Mouse (Mus musculus): ENCODE measurements around the gene Tshz3.

DNA sequence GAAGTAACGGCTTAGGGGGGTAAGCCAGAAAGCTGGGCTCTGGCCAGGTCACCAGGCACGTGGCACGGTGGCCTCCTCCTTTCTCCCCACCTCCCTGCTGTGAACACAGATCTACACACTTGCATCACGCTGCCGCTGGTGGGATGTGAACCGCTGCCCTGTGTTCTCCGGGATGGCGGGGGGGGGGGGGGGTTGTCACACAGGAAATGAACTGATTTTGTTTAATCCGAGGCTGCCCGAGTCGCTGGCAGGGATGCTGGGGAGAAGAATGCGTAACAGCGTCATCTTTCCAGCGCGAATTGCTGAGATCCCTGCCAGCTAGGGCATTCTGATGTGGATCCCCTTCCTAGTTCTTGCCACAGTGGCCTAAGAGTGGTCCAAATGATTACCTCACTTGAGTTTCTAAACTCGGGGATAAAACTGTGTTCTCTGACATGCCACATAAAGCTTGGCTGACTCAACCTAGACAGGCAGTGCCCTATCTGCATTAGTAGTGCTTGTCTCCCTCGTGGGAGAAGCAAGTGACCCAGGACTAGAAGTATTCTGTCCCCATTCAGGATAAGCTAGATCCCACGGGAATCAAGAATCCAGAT lies 18.0 kb upstream of the Tshz3 start:
- TF ChIP-seq EP300 (IDR thresholded peaks at IDR 0.05; ENCODE audit: insufficient read depth, low read depth, low read length) (no peak), POLR2A (IDR thresholded peaks at IDR 0.05; ENCODE audit: insufficient read depth, low read depth, low read length) (no peak), CTCF (IDR thresholded peaks at IDR 0.05) (no peak)

Data from heart, adult 2 months (tissue).